Mouse (Mus musculus): ENCODE results near the gene Cadm1.

DNA sequence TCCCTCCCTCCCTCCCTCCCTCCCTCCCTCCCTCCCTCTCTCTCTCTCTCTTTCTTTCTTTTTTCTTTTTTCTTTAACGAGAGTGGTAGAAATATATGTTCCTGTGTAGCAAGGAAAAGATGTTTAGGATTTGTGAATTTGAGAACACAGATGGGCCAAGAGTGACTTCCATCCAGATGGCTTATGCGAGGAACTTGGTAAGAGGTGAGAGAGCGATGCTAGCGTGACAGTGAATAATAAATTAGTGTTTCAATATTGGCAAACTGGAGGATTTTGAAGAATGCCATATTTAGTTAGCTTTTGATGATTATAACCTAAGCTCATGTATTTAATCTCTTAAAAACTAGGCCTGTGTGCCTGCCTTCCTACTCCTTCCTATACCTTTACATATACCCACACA lies 31.6 kb downstream of the Cadm1 start:
- no peak for TF ChIP-seq POLR2A (IDR thresholded peaks at IDR 0.05; ENCODE audit: insufficient read length, low read depth)
- TF ChIP-seq SRF (IDR thresholded peaks at IDR 0.05; ENCODE audit: control insufficient read depth, insufficient read length, low read depth) = no peak
- TF ChIP-seq POLR2AphosphoS2 (IDR thresholded peaks at IDR 0.05; ENCODE audit: insufficient read length, low read depth) = no peak
- no peak for TF ChIP-seq USF1 (IDR thresholded peaks at IDR 0.05; ENCODE audit: low read depth)
- no peak for TF ChIP-seq TCF12 (IDR thresholded peaks at IDR 0.05; ENCODE audit: insufficient read depth, poor library complexity, severe bottlenecking)
- no peak for TF ChIP-seq MYOG (IDR thresholded peaks at IDR 0.05; ENCODE audit: control insufficient read depth in 1 of 3, insufficient read depth in 1 of 3, insufficient read length in 2 of 3, low read depth in 2 of 3)
- no peak for TF ChIP-seq MYOD1 (IDR thresholded peaks at IDR 0.05; ENCODE audit: control insufficient read depth in 1 of 3, insufficient read length in 2 of 3, low read depth in 2 of 3)
- TF ChIP-seq REST (IDR thresholded peaks at IDR 0.05; ENCODE audit: insufficient read depth, insufficient read length) = no peak
- TF ChIP-seq TCF3 (IDR thresholded peaks at IDR 0.05; ENCODE audit: insufficient read length, low read depth) = no peak
- TF ChIP-seq E2F4 (IDR thresholded peaks at IDR 0.05; ENCODE audit: insufficient read depth) = no peak
- no peak for TF ChIP-seq CEBPB (IDR thresholded peaks at IDR 0.05; ENCODE audit: insufficient read depth, poor library complexity, severe bottlenecking)
- no peak for TF ChIP-seq MAX (IDR thresholded peaks at IDR 0.05; ENCODE audit: low read depth)
